Mouse (Mus musculus): ENCODE measurements around the gene Rtn4rl2. TPM values are rescaled to one million over a fixed set of nuclear protein-coding genes. Genes with fewer than 3 reads are reported as not detected.
A peak's percentile ranks its signal among the peaks of the same experiment; 100 is the strongest.

The Rtn4rl2 gene
- total and polyA plus RNA-seq, 3 experiments: 3.6 to 6.1 (median 3.8) TPM

GRCm38 (mm10) chr2:84870623-84871160 lies 15.8 kb downstream of the Rtn4rl2 start:
- TF ChIP-seq POLR2A (IDR thresholded peaks at IDR 0.05; ENCODE audit: insufficient read depth, low read depth, low read length) (no peak), CTCF (IDR thresholded peaks at IDR 0.05) (peak; percentile 49)
- H3K4me1 ChIP-seq (ENCODE audit: control insufficient read depth, insufficient read depth, low read length): no peaks in the 10 kb centered on the region
- H3K79me2 ChIP-seq (replicated peaks; ENCODE audit: control insufficient read depth, insufficient read depth, low read length): no peaks in the 10 kb centered on the region
- intact Hi-C loops (cut with DNase I): loop anchor here (5.0 kb wide), 1 partner anchor 92 kb away; no protein-coding TSS in a partner anchor
- no peak overlapping the region for H3K4me3 ChIP-seq
- DNase-seq: no peak
- no peak overlapping the region for H3K9ac ChIP-seq (ENCODE audit: low read depth, low read length)
- H3K36me3 ChIP-seq (ENCODE audit: control insufficient read depth, insufficient read depth, low read length): no peaks in the 10 kb centered on the region
- H3K27me3 ChIP-seq (ENCODE audit: control insufficient read depth, insufficient read depth, low read length): peaks cover 5% of the 10 kb centered on the region
- WGBS: 65% methylated on average over 4 of the region's 4 CpGs
- no peak overlapping the region for H3K27ac ChIP-seq

DNA sequence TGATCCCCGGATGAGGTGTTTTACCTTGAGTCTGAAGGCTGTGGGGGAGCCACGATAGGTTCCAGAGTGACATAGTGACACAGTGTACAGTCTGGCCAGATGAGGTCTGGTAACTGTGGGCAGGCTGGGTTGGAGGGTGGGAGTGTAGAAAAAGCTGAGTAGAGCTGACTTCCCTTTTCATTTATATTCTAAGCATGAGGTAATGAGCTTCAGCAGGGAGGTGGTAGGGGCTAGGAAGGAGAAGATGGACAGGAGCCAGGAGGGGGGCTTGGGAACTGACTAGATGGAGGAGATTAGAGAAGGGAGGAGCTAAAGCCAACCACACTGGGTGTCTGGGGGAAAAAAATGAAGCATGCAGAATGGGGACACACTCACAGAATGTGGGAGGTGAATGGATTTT lies 17.5 kb downstream of the Rtn4rl2 start:
- no peak overlapping the region for H3K9ac ChIP-seq (ENCODE audit: low read depth, low read length)
- H3K4me3 ChIP-seq: no peak overlapping the region
- intact Hi-C loops (cut with DNase I): loop anchor here (2.0 to 5.0 kb wide), 3 partner anchors 16 to 138 kb away; no protein-coding TSS in a partner anchor
- no peaks in the 10 kb centered on the region for H3K4me1 ChIP-seq (ENCODE audit: control insufficient read depth, insufficient read depth, low read length)
- WGBS: 41% methylated on average over 2 of the region's 2 CpGs
- no peaks in the 10 kb centered on the region for H3K79me2 ChIP-seq (replicated peaks; ENCODE audit: control insufficient read depth, insufficient read depth, low read length)
- H3K36me3 ChIP-seq (ENCODE audit: control insufficient read depth, insufficient read depth, low read length): no peaks in the 10 kb centered on the region
- TF ChIP-seq EP300 (IDR thresholded peaks at IDR 0.05; ENCODE audit: insufficient read depth, low read depth, low read length) (no peak), CTCF (IDR thresholded peaks at IDR 0.05) (no peak), POLR2A (IDR thresholded peaks at IDR 0.05; ENCODE audit: insufficient read depth, low read depth, low read length) (no peak)
- peaks cover 5% of the 10 kb centered on the region for H3K27me3 ChIP-seq (ENCODE audit: control insufficient read depth, insufficient read depth, low read length)
- no peak for DNase-seq
- no peak overlapping the region for H3K27ac ChIP-seq

DNA sequence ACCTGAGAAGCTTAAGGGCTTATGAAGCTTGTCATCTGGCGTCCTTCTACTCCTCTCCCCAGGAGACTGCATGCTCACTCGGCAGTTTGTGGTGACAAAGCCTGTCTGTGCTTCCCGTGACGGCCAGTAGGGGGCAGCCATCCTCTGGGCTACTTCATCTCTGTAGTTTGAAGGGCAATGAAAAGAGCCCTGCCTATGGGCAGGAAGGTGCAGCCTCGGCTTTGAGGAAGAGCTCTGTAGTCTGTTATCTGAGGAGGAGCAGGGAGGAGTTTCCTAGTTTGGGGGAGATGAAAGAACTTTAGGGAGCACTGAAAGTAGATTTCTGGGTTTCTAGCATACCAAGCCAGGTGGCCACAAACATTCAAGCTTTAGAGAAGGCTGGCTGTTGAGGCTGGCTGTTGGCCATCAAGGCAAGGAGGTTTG lies 18.0 kb downstream of the Rtn4rl2 start:
- Histone ChIP-seq H3K4me3 (no peak overlapping the region), H3K27ac (no peak overlapping the region), H3K79me2 (replicated peaks; ENCODE audit: control insufficient read depth, insufficient read depth, low read length) (no peaks in the 10 kb centered on the region), H3K27me3 (ENCODE audit: control insufficient read depth, insufficient read depth, low read length) (peaks cover 5% of the 10 kb centered on the region), H3K4me1 (ENCODE audit: control insufficient read depth, insufficient read depth, low read length) (no peaks in the 10 kb centered on the region), H3K36me3 (ENCODE audit: control insufficient read depth, insufficient read depth, low read length) (no peaks in the 10 kb centered on the region), H3K9ac (ENCODE audit: low read depth, low read length) (no peak overlapping the region)
- TF ChIP-seq EP300 (IDR thresholded peaks at IDR 0.05; ENCODE audit: insufficient read depth, low read depth, low read length) (no peak), CTCF (IDR thresholded peaks at IDR 0.05) (peak; percentile 92), POLR2A (IDR thresholded peaks at IDR 0.05; ENCODE audit: insufficient read depth, low read depth, low read length) (no peak)
- 13% methylated on average over 5 of the region's 5 CpGs for WGBS
- intact Hi-C loops (cut with DNase I): loop anchor here (2.0 to 5.0 kb wide), 3 partner anchors 16 to 138 kb away; no protein-coding TSS in a partner anchor
- DNase-seq: peak; percentile 59 to 78

- H3K4me1 ChIP-seq (ENCODE audit: control insufficient read depth, insufficient read depth, low read length): no peaks in the 10 kb centered on the region
- intact Hi-C loops (cut with DNase I): loop anchor here (5.0 kb wide), 1 partner anchor 34 kb away; no protein-coding TSS in a partner anchor
- TF ChIP-seq POLR2A (IDR thresholded peaks at IDR 0.05; ENCODE audit: insufficient read depth, low read depth, low read length) (no peak), EP300 (IDR thresholded peaks at IDR 0.05; ENCODE audit: insufficient read depth, low read depth, low read length) (0 out of 2 replicates have a peak, but pooled peaks have one; percentile 26), CTCF (IDR thresholded peaks at IDR 0.05) (peak; percentile 84)
- WGBS: 2% methylated on average over 47 of the region's 47 CpGs
- H3K27me3 ChIP-seq (ENCODE audit: control insufficient read depth, insufficient read depth, low read length): peaks cover 3% of the 10 kb centered on the region
- no peak overlapping the region for H3K27ac ChIP-seq
- no peaks in the 10 kb centered on the region for H3K79me2 ChIP-seq (replicated peaks; ENCODE audit: control insufficient read depth, insufficient read depth, low read length)
- peak; percentile 53 to 82 for DNase-seq
- H3K9ac ChIP-seq (ENCODE audit: low read depth, low read length): no peak overlapping the region
- 0 out of 2 replicates have a peak overlapping the region, but pooled peaks have one; percentile 20 for H3K4me3 ChIP-seq
- no peaks in the 10 kb centered on the region for H3K36me3 ChIP-seq (ENCODE audit: control insufficient read depth, insufficient read depth, low read length)
Observed at GRCm38 (mm10) chr2:84865616-84866571, 20.6 kb downstream of the Rtn4rl2 start.

- Histone ChIP-seq H3K27me3 (ENCODE audit: control insufficient read depth, insufficient read depth, low read length) (peaks cover 3% of the 10 kb centered on the region), H3K36me3 (ENCODE audit: control insufficient read depth, insufficient read depth, low read length) (no peaks in the 10 kb centered on the region), H3K4me1 (ENCODE audit: control insufficient read depth, insufficient read depth, low read length) (no peaks in the 10 kb centered on the region), H3K9ac (ENCODE audit: low read depth, low read length) (no peak overlapping the region), H3K4me3 (no peak overlapping the region), H3K79me2 (replicated peaks; ENCODE audit: control insufficient read depth, insufficient read depth, low read length) (no peaks in the 10 kb centered on the region), H3K27ac (no peak overlapping the region)
- WGBS: 87% methylated on average over 3 of the region's 3 CpGs
- no peak for DNase-seq
- no peak for TF ChIP-seq CTCF (IDR thresholded peaks at IDR 0.05)
- TF ChIP-seq EP300 (IDR thresholded peaks at IDR 0.05; ENCODE audit: insufficient read depth, low read depth, low read length): no peak
- no peak for TF ChIP-seq POLR2A (IDR thresholded peaks at IDR 0.05; ENCODE audit: insufficient read depth, low read depth, low read length)
- intact Hi-C loops (cut with DNase I): no loop called here
Observed at GRCm38 (mm10) chr2:84862231-84862630, 24.3 kb downstream of the Rtn4rl2 start.

All from heart, adult 2 months (tissue).